8 mouse cellular contexts compared by ENCODE assay signal in genomic region chr4:148164002-148164439, GRCm38 (mm10). TPM values are rescaled to one million over a fixed set of nuclear protein-coding genes. Genes with fewer than 3 reads are reported as not detected.
A peak's percentile ranks its signal among the peaks of the same experiment; 100 is the strongest.
DNase-seq lines count a peak whose midpoint lies in the region; ATAC-seq and TF ChIP-seq lines count a peak whose summit lies in the region.

No protein-coding gene starts in this region.

- no peaks in the 10 kb centered on the region for H3K9me3 ChIP-seq in hindbrain, embryonic 11.5 days (ENCODE audit: control insufficient read depth, low read length)
- no peaks in the 10 kb centered on the region for H3K9me3 ChIP-seq in lung, postnatal 0 days (ENCODE audit: low read length)

- no peaks in the 10 kb centered on the region for H3K36me3 ChIP-seq in hindbrain, embryonic 11.5 days (ENCODE audit: control insufficient read depth, insufficient read depth, low read length)
- H3K36me3 ChIP-seq in lung, postnatal 0 days (ENCODE audit: insufficient read depth, low read length) = no peaks in the 10 kb centered on the region

- no peak for TF ChIP-seq EP300 in lung, postnatal 0 days (IDR thresholded peaks at IDR 0.05)

- H3K9ac ChIP-seq in hindbrain, embryonic 11.5 days (ENCODE audit: low read depth, low read length) = 0 out of 2 replicates have a peak overlapping the region, but pooled peaks have one; percentile 34
- H3K9ac ChIP-seq in lung, postnatal 0 days (replicated peaks; ENCODE audit: low read depth) = no peak overlapping the region

- H3K27ac ChIP-seq in hindbrain, embryonic 11.5 days (ENCODE audit: low read depth, low read length) = no peak overlapping the region
- no peak overlapping the region for H3K27ac ChIP-seq in lung, postnatal 0 days (ENCODE audit: low read length)

- peak; percentile 86 for DNase-seq in ES-CJ7 (ENCODE audit: low read depth, low spot score)
- DNase-seq in cerebellum, adult 9-10 months = peak; percentile 61
- peak; percentile 68 to 70 for DNase-seq in frontal cortex, postnatal 14 days (ENCODE audit: low spot score in 2 of 2)
- DNase-seq in hindbrain, embryonic 11.5 days (ENCODE audit: low spot score) = peak; percentile 78
- peak; percentile 79 to 82 for DNase-seq in layer of hippocampus, postnatal 14 days (ENCODE audit: low spot score in 2 of 2)
- peak; percentile 89 for DNase-seq in lung, postnatal 0 days (ENCODE audit: low spot score)
- peak; percentile 48 for DNase-seq in ovary, postnatal 10 days (ENCODE audit: low spot score)
- peak; percentile 84 for DNase-seq in thymus, postnatal 14 days

- ATAC-seq in hindbrain, embryonic 11.5 days (ENCODE audit: low FRiP score) = no peak
- peak; percentile 72 for ATAC-seq in lung, postnatal 0 days

- H3K4me2 ChIP-seq in hindbrain, embryonic 11.5 days (replicated peaks; ENCODE audit: low read depth, low read length) = peak overlapping the region; percentile 52
- H3K4me2 ChIP-seq in lung, postnatal 0 days (replicated peaks; ENCODE audit: low read depth, low read length) = peak overlapping the region; percentile 49

- peak overlapping the region; percentile 27 for H3K4me3 ChIP-seq in hindbrain, embryonic 11.5 days (ENCODE audit: low read depth, low read length)
- peak overlapping the region; percentile 16; the same call in 1 of the 2 replicates for H3K4me3 ChIP-seq in lung, postnatal 0 days (ENCODE audit: low read depth, low read length)

- peaks cover 60% of the 10 kb centered on the region for H3K27me3 ChIP-seq in hindbrain, embryonic 11.5 days (ENCODE audit: control insufficient read depth, insufficient read depth, low read length)
- H3K27me3 ChIP-seq in lung, postnatal 0 days (replicated peaks; ENCODE audit: insufficient read depth, low read length) = peaks cover 54% of the 10 kb centered on the region

- H3K4me1 ChIP-seq in hindbrain, embryonic 11.5 days (replicated peaks; ENCODE audit: control insufficient read depth, insufficient read depth, low read length) = peaks cover 12% of the 10 kb centered on the region; the same call in 1 of the 2 replicates
- H3K4me1 ChIP-seq in lung, postnatal 0 days (ENCODE audit: insufficient read depth, low read depth, low read length) = peaks cover 5% of the 10 kb centered on the region; the same call in 1 of the 2 replicates

- WGBS in hindbrain, embryonic 11.5 days = under 1% methylated on average over 28 of the region's 29 CpGs
- WGBS in lung, postnatal 0 days = 2% methylated on average over 23 of the region's 29 CpGs

- TF ChIP-seq CTCF in lung, postnatal 0 days (IDR thresholded peaks at IDR 0.05) = peak; percentile 94

RNA-seq across cellular contexts. Expression of gene Fbxo2, which starts 3.6 kb away (rescaled TPM):
- polyA plus RNA-seq in hindbrain, embryonic 11.5 days (2014; fragmentation: Nextera tagmentation; extraction: Ambion mirVana) = 3.0 and 3.2 TPM in 2 replicates
- 10 to 100 TPM; 65.2 to 72.1 TPM for total RNA-seq in layer of hippocampus, postnatal 14 days (2021)
- polyA plus RNA-seq in lung, postnatal 0 days (2015; fragmentation: Nextera tagmentation; extraction: Ambion mirVana) = 0.42 and 0.66 TPM in 2 replicates

RNA-seq across cellular contexts. Expression of gene Fbxo44, which starts 3.7 kb away (rescaled TPM):
- 82.2 and 82.5 TPM in 2 replicates for polyA plus RNA-seq in hindbrain, embryonic 11.5 days (2014; fragmentation: Nextera tagmentation; extraction: Ambion mirVana)
- total RNA-seq in layer of hippocampus, postnatal 14 days (2021) = 100 to 1,000 TPM in 1 of 2 experiments, 10 to 100 TPM in 1; 98.6 to 111 TPM
- polyA plus RNA-seq in lung, postnatal 0 days (2015; fragmentation: Nextera tagmentation; extraction: Ambion mirVana) = 7.1 and 8.4 TPM in 2 replicates

RNA-seq across cellular contexts. Expression of gene Fbxo6, which starts 12.1 kb away (rescaled TPM):
- 14.6 and 15.5 TPM in 2 replicates for polyA plus RNA-seq in hindbrain, embryonic 11.5 days (2014; fragmentation: Nextera tagmentation; extraction: Ambion mirVana)
- total RNA-seq in layer of hippocampus, postnatal 14 days (2021) = 10 to 100 TPM; 24.6 to 27.4 TPM
- 53.1 and 58.5 TPM in 2 replicates for polyA plus RNA-seq in lung, postnatal 0 days (2015; fragmentation: Nextera tagmentation; extraction: Ambion mirVana)

RNA-seq across cellular contexts. Expression of gene Draxin, which starts 33.5 kb away (rescaled TPM):
- polyA plus RNA-seq in hindbrain, embryonic 11.5 days (2014; fragmentation: Nextera tagmentation; extraction: Ambion mirVana) = 12.8 and 13.8 TPM in 2 replicates
- 1 to 10 TPM; 4.8 to 5.6 TPM for total RNA-seq in layer of hippocampus, postnatal 14 days (2021)
- 0.06 TPM in 2 replicates for polyA plus RNA-seq in lung, postnatal 0 days (2015; fragmentation: Nextera tagmentation; extraction: Ambion mirVana)

RNA-seq across cellular contexts. Expression of gene Mad2l2, which starts 33.8 kb away (rescaled TPM):
- polyA plus RNA-seq in hindbrain, embryonic 11.5 days (2014; fragmentation: Nextera tagmentation; extraction: Ambion mirVana) = 82.5 and 88.2 TPM in 2 replicates
- total RNA-seq in layer of hippocampus, postnatal 14 days (2021) = 10 to 100 TPM; 19.8 to 22.1 TPM
- polyA plus RNA-seq in lung, postnatal 0 days (2015; fragmentation: Nextera tagmentation; extraction: Ambion mirVana) = 35.2 and 35.7 TPM in 2 replicates
